8 mouse cellular contexts compared by ENCODE assay signal in genomic region chr3:88771189-88771940, GRCm38 (mm10). TPM values are rescaled to one million over a fixed set of nuclear protein-coding genes. Genes with fewer than 3 reads are reported as not detected.
DNase-seq lines count a peak whose midpoint lies in the region; ATAC-seq and TF ChIP-seq lines count a peak whose summit lies in the region.
"Not testable (repeated sequence)": the region's sequence is repeated elsewhere in the genome, so short reads cannot be mapped to it uniquely, and the experiment has no call there.

No protein-coding gene starts in this region.

- WGBS in forebrain, embryonic 15.5 days, result under 1% methylated on average over 16 of the region's 28 CpGs
- WGBS in liver, embryonic 11.5 days, result under 1% methylated on average over 19 of the region's 28 CpGs
- 0% methylated on average over 14 of the region's 28 CpGs for WGBS in midbrain, embryonic 15.5 days

- not testable (repeated sequence) for H3K27me3 ChIP-seq in ES-Bruce4 (ENCODE audit: control insufficient read depth, insufficient read depth, low read length, poor library complexity, severe bottlenecking); forebrain, embryonic 15.5 days; liver, embryonic 11.5 days (replicated peaks; ENCODE audit: control insufficient read depth, insufficient read depth, low read length); midbrain, embryonic 15.5 days (replicated peaks)

- TF ChIP-seq POLR2A in ES-Bruce4 (IDR thresholded peaks at IDR 0.05; ENCODE audit: insufficient read depth, low read length), result not testable (repeated sequence)

- intact Hi-C loops in heart, postnatal 14 days (cut with DNase I), result not testable (repeated sequence)

- H3K36me3 ChIP-seq in ES-Bruce4 (ENCODE audit: control insufficient read depth, insufficient read depth, low read length, poor library complexity, severe bottlenecking); forebrain, embryonic 15.5 days; liver, embryonic 11.5 days (ENCODE audit: control insufficient read depth, insufficient read depth, low read length); midbrain, embryonic 15.5 days (replicated peaks): not testable (repeated sequence)

- DNase-seq in cerebellum, adult 11-12 months, result peak; percentile 90
- peak; percentile 33 to 45 for DNase-seq in heart, postnatal 14 days
- DNase-seq in kidney, postnatal 14 days, result peak; percentile 31
- DNase-seq in liver, embryonic 11.5 days (ENCODE audit: low spot score), result not testable (repeated sequence)
- peak; percentile 6 to 26 for DNase-seq in spleen, postnatal 10 days (ENCODE audit: low spot score in 2 of 2)

- ATAC-seq in forebrain, embryonic 15.5 days (replicated peaks), result peak; percentile 85
- peak; percentile 59 for ATAC-seq in liver, embryonic 11.5 days (replicated peaks; ENCODE audit: low FRiP score)
- peak; percentile 73 for ATAC-seq in midbrain, embryonic 15.5 days (replicated peaks)

- H3K4me2 ChIP-seq in forebrain, embryonic 15.5 days (replicated peaks), result peak overlapping the region; percentile 45
- H3K4me2 ChIP-seq in liver, embryonic 11.5 days, result peak overlapping the region; percentile 59
- peak overlapping the region; percentile 50 for H3K4me2 ChIP-seq in midbrain, embryonic 15.5 days

- H3K27ac ChIP-seq in ES-Bruce4 (ENCODE audit: insufficient read depth, low read length), result peak overlapping the region; percentile 77
- H3K27ac ChIP-seq in forebrain, embryonic 15.5 days (replicated peaks), result peak overlapping the region; percentile 96
- not testable (repeated sequence) for H3K27ac ChIP-seq in liver, embryonic 11.5 days (ENCODE audit: low read depth, low read length)
- H3K27ac ChIP-seq in midbrain, embryonic 15.5 days, result peak overlapping the region; percentile 91

- not testable (repeated sequence) for H3K4me1 ChIP-seq in ES-Bruce4 (ENCODE audit: control insufficient read depth, insufficient read depth, low read length); forebrain, embryonic 15.5 days; liver, embryonic 11.5 days (replicated peaks; ENCODE audit: control insufficient read depth, insufficient read depth, low read length); midbrain, embryonic 15.5 days

- H3K9ac ChIP-seq in ES-Bruce4 (ENCODE audit: low read depth, poor library complexity, severe bottlenecking), result not testable (repeated sequence)
- H3K9ac ChIP-seq in forebrain, embryonic 15.5 days (replicated peaks), result peak overlapping the region; percentile 68
- peak overlapping the region; percentile 25; the same call in 1 of the 2 replicates for H3K9ac ChIP-seq in liver, embryonic 11.5 days (ENCODE audit: low read depth, low read length)
- peak overlapping the region; percentile 72 for H3K9ac ChIP-seq in midbrain, embryonic 15.5 days

- TF ChIP-seq CTCF in ES-Bruce4 (IDR thresholded peaks at IDR 0.05; ENCODE audit: low read depth, low read length), result not testable (repeated sequence)

- not testable (repeated sequence) for H3K9me3 ChIP-seq in ES-Bruce4 (replicated peaks; ENCODE audit: control insufficient read depth, insufficient read depth, low read length, poor library complexity, severe bottlenecking); forebrain, embryonic 15.5 days; liver, embryonic 11.5 days (ENCODE audit: control insufficient read depth, low read length); midbrain, embryonic 15.5 days

- TF ChIP-seq EP300 in ES-Bruce4 (IDR thresholded peaks at IDR 0.05; ENCODE audit: insufficient read depth, low read depth, low read length), result not testable (repeated sequence)

- peak overlapping the region; percentile 79 for H3K4me3 ChIP-seq in ES-Bruce4 (ENCODE audit: low read depth, low read length)
- peak overlapping the region; percentile 58 for H3K4me3 ChIP-seq in forebrain, embryonic 15.5 days
- H3K4me3 ChIP-seq in liver, embryonic 11.5 days (ENCODE audit: low read depth, low read length), result peak overlapping the region; percentile 42
- peak overlapping the region; percentile 59 for H3K4me3 ChIP-seq in midbrain, embryonic 15.5 days

RNA-seq across cellular contexts. Expression of gene Syt11, which starts 3.6 kb away (rescaled TPM):
- polyA plus RNA-seq in ES-Bruce4 (2011; ENCODE audit: insufficient read depth, insufficient read length, low read depth, missing spikeins), result 9.0 and 9.5 TPM in 2 replicates
- 236 TPM in 2 replicates for polyA plus RNA-seq in forebrain, embryonic 15.5 days (2015; fragmentation: Nextera tagmentation; extraction: Ambion mirVana)
- 1 to 10 TPM; 4.3 to 5.0 TPM for total RNA-seq in heart, postnatal 14 days (2021)
- 4.7 and 5.2 TPM in 2 replicates for polyA plus RNA-seq in liver, embryonic 11.5 days (2014; fragmentation: Nextera tagmentation; extraction: Ambion mirVana)
- 204 and 208 TPM in 2 replicates for polyA plus RNA-seq in midbrain, embryonic 15.5 days (2015; fragmentation: Nextera tagmentation; extraction: Ambion mirVana)

RNA-seq across cellular contexts. Expression of gene Rit1, which starts 54.7 kb away (rescaled TPM):
- polyA plus RNA-seq in ES-Bruce4 (2011; ENCODE audit: insufficient read depth, insufficient read length, low read depth, missing spikeins), result 10.1 and 10.4 TPM in 2 replicates
- 51.6 and 53.1 TPM in 2 replicates for polyA plus RNA-seq in forebrain, embryonic 15.5 days (2015; fragmentation: Nextera tagmentation; extraction: Ambion mirVana)
- total RNA-seq in heart, postnatal 14 days (2021), result 10 to 100 TPM; 59.5 to 73.4 TPM
- polyA plus RNA-seq in liver, embryonic 11.5 days (2014; fragmentation: Nextera tagmentation; extraction: Ambion mirVana), result 33.9 and 34.4 TPM in 2 replicates
- 62.0 and 64.0 TPM in 2 replicates for polyA plus RNA-seq in midbrain, embryonic 15.5 days (2015; fragmentation: Nextera tagmentation; extraction: Ambion mirVana)

Comparison
In these comparisons a context has a peak if more than half of its experiments do, and no peak if none do; other contexts are left out.
1. RNA of gene Syt11, which starts 3.6 kb away (polyA plus RNA-seq): 236 TPM in forebrain, embryonic 15.5 days and 204 to 208 TPM in midbrain, embryonic 15.5 days; 9.0 to 9.5 TPM in ES-Bruce4 and 4.7 to 5.2 TPM in liver, embryonic 11.5 days; every median in the first group is over 10 times any median in the second.
2. Peak in every context shown above with its lines, with median percentiles within 50 percentile points of each other: H3K4me3 ChIP-seq, ATAC-seq and H3K4me2 ChIP-seq.